Mouse (Mus musculus): Measurements from ENCODE around the gene Kdm6b. TPM values are rescaled to one million over a fixed set of nuclear protein-coding genes. Genes with fewer than 3 reads are reported as not detected.
"Not testable (repeated sequence)": the region's sequence is repeated elsewhere in the genome, so short reads cannot be mapped to it uniquely, and the experiment has no call there.

The Kdm6b gene
- polyA plus RNA-seq, 1 experiment from 2014 or later = 59.2 TPM

DNA sequence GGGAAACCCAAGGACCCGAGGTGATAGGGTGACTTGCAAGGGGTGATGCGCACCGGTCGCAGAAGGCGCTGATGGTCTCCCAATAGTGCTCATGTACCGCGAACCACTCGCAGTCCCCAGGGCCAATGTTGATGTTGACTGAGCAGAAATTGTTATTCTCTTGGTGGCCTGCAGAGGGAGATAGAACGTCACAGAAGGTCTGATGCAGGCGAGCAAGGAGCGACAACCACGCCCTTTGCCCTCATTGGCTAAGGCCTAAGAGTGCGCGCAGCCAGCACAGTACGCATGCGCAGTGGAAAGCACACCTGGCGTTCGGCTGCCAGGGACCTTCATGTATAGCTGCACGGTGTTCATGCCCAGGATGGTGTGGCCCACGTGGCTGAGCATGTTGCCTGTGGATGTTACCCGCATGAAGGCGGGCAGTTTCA, 12.3 kb downstream of the Kdm6b start:
- ATAC-seq = peak; percentile 79
- Histone ChIP-seq H3K27me3 (peaks cover 18% of the 10 kb centered on the region), H3K9ac (replicated peaks) (no peak overlapping the region), H3K4me3 (replicated peaks) (no peak overlapping the region), H3K9me3 (no peaks in the 10 kb centered on the region), H3K36me3 (peaks cover 74% of the 10 kb centered on the region), H3K4me2 (replicated peaks) (no peak overlapping the region), H3K4me1 (replicated peaks) (peaks cover 43% of the 10 kb centered on the region), H3K27ac (no peak overlapping the region)
- 15% methylated on average over 22 of the region's 22 CpGs for WGBS

DNA sequence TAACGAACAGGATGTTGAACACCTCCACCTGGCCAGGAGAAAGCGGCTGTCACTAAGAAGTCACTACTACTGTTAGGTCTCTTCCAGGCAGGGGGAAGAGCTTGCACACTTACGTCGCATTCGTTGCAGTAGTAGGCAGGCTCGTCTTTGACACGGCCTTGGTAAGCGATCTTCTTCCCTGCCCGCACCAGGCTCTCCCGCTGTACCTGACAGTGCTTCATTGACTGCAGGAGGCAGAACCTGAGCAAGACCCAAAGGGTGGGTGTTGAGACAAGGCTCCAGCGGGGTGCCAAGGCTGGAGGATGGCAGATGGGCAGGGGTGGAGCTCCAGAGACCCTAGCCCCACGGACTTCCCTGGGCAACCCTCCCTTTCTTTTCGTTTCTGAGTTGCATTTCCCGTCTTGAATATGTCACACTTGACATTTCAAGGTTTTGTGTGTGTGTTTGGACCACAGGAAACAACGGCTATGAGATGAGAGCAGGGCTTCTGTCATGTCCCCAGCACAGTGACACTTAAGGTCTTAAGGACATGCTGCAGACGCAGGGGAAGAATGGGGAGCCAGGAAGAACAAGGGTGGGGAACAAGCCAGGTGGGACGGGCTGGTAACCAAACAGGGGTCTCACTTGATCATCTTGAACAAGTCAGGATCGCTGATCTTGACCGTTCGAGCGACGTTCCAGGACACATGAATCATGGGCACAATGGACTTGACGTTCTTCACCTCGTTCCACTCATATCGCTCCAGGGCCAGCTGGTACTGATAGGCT, 13.2 kb downstream of the Kdm6b start:
- Histone ChIP-seq H3K36me3 (peaks cover 64% of the 10 kb centered on the region), H3K4me2 (replicated peaks) (no peak overlapping the region), H3K9me3 (no peaks in the 10 kb centered on the region), H3K4me3 (replicated peaks) (no peak overlapping the region), H3K4me1 (replicated peaks) (peaks cover 44% of the 10 kb centered on the region), H3K27ac (no peak overlapping the region), H3K27me3 (peaks cover 18% of the 10 kb centered on the region), H3K9ac (replicated peaks) (no peak overlapping the region; the same call in 1 of the 2 replicates)
- ATAC-seq = no peak
- WGBS = 78% methylated on average over 25 of the region's 25 CpGs

DNA sequence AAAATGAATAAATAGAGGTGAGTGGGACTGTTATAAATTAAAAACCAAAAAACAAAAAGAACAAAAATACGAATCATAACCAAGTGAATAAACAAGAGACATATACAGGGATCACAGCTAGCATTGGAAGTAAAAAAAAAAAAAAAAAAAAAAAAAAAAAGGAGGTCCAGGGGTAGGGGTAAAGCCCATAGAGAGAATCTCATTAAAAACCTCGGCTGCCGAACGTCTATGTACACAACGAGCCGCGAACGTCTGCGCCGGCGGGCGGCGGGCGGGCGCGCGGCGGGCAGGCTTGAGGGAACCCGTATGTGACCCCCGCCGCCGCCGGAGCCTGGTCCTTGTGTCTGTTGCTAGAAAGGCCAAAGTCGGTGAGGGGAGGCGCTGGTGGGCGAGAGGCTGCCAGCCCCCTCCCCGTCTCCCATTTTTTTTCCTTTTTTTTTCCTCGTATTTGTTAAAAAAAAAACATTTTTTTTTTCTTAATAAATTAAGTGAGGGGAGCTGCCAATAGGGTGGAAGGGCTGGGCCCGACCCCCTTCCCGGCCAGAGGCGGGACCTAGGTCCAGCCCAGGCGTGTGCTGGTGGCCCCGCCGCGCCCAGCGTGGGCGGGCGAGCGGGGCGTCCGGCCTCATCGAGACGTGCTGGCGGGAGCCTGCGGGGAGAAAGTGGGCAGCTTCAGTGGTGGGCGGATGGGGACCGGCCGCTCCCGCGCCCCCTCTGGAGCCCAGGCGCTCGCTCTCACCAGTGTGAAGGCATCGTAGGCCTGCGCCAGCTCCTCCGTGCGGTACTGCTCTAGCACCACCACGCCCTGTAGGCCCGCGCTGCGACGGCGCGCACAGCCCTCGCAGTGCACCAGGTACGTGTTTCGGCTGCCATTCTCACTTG, 14.0 kb downstream of the Kdm6b start:
- no peak for ATAC-seq
- peak overlapping the region; percentile 51 for H3K9ac ChIP-seq (replicated peaks)
- H3K27ac ChIP-seq = no peak overlapping the region
- H3K4me3 ChIP-seq (replicated peaks) = no peak overlapping the region
- H3K27me3 ChIP-seq = peaks cover 18% of the 10 kb centered on the region
- H3K4me1 ChIP-seq (replicated peaks) = peaks cover 47% of the 10 kb centered on the region
- peaks cover 56% of the 10 kb centered on the region for H3K36me3 ChIP-seq
- 14% methylated on average over 66 of the region's 66 CpGs for WGBS
- no peaks in the 10 kb centered on the region for H3K9me3 ChIP-seq
- peak overlapping the region; percentile 19; the same call in 1 of the 2 replicates for H3K4me2 ChIP-seq (replicated peaks)

DNA sequence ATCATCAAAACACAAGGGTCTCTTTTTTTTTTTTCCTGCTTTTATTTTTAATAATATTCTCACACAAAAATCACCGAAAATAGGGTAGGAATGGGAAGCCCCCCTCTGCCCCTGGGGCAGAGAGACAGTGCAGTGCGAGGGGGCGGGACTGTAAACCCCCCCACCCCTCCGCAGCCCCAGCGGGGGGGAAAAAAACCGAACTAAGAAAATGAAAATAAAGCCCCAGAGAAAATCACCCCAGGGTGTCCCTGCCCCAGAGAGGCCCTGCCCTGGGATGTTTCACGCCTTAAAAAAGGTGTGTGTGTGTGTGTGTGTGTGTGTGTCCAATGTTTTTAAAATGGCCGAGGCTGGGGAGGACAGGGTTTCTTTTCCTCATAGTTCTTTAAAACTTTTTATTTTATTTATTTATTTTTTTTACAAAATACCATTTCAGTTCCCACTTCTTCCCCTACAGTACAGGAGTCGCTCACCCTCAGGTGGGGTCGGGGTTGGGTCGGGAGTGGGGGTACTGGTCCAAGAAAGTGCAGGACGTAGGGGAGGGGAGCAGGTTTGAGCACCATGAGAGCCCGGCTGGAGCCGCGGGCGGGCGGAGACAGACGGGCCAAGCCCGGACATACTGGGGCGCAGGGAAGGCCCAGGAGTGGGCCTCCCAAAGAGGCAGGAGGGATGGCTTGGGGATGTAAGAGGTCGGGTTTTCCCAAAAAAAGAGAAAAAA, 14.8 kb downstream of the Kdm6b start:
- WGBS = 14% methylated on average over 21 of the region's 21 CpGs
- H3K9me3 ChIP-seq = no peaks in the 10 kb centered on the region
- peak overlapping the region; percentile 85 for H3K4me2 ChIP-seq (replicated peaks)
- ATAC-seq = no peak
- H3K36me3 ChIP-seq = peaks cover 48% of the 10 kb centered on the region
- H3K27ac ChIP-seq = peak overlapping the region; percentile 97; the same call in 1 of the 2 replicates
- peak overlapping the region; percentile 58 for H3K9ac ChIP-seq (replicated peaks)
- peaks cover 51% of the 10 kb centered on the region for H3K4me1 ChIP-seq (replicated peaks)
- H3K4me3 ChIP-seq (replicated peaks) = no peak overlapping the region
- H3K27me3 ChIP-seq = peaks cover 18% of the 10 kb centered on the region

DNA sequence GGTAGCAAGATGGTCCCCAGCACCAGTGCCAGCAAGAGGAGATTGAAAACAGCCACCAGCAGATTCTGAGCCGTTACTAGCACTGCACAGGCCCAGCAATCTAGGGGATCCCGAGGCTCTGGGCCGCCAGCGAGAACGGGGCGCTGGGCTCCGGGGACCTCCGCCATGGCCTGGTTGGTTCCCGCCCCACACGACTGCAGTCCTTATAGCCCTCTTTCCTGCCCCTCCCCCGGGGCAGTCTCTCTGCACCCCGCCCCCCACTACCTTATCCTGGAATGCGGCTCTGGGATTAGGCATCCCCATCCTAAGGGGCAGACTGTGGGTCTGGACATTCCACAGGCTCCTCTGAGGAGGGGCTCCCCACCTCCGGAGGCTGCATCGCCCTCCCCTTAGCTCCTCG, 15.4 kb downstream of the Kdm6b start, which contains the start of gene Tmem88:
Gene Tmem88, minus strand, starts transcription at position 176 of the 400 bp plus-strand sequence.
- Histone ChIP-seq H3K27ac (peak within 1 kb of the TSS; percentile 97), H3K9ac (replicated peaks) (peak within 1 kb of the TSS; percentile 83)
- 6% methylated on average over 16 of the region's 16 CpGs for WGBS

DNA sequence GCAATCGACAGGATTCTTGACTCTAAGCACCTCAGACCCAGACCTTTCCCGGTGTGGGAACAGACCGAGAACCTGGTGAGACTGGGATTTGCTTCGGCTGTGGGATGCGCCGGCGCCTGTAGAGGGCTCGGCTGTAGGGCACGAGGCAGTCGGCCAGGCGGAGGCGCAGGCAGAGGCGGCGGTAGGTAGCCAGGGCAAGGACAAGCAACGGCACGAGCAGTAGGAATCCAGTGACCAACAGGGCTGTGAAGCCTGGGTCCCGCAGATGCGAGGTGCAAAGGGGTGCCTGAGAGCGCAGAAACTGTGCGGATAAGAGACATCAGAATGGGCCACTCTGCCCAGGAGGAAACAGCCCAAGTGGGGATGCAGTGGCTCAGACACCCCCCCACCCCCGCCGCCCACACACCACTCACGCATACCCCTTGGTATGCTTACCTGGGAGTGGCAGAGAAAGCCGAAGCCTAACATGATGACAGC, 15.9 kb downstream of the Kdm6b start:
- peaks cover 18% of the 10 kb centered on the region for H3K27me3 ChIP-seq
- WGBS = 6% methylated on average over 24 of the region's 24 CpGs
- H3K27ac ChIP-seq = peak overlapping the region; percentile 97; the same call in 1 of the 2 replicates
- ATAC-seq = no peak
- peak overlapping the region; percentile 58 for H3K9ac ChIP-seq (replicated peaks)
- H3K4me1 ChIP-seq (replicated peaks) = peaks cover 51% of the 10 kb centered on the region
- peak overlapping the region; percentile 21 for H3K4me3 ChIP-seq (replicated peaks)
- H3K4me2 ChIP-seq (replicated peaks) = peak overlapping the region; percentile 85
- no peaks in the 10 kb centered on the region for H3K9me3 ChIP-seq
- H3K36me3 ChIP-seq = peaks cover 38% of the 10 kb centered on the region

More for the DNA sequence above, 15.4 kb downstream of the Kdm6b start, which contains the start of gene Tmem88:
- Histone ChIP-seq H3K4me2 (replicated peaks) (peak within 1 kb of the TSS; percentile 85), H3K4me3 (replicated peaks) (peak within 1 kb of the TSS; percentile 67), H3K27me3 (peaks cover 18% of the 10 kb centered on the region), H3K4me1 (replicated peaks) (peaks cover 51% of the 10 kb centered on the region), H3K36me3 (peaks cover 42% of the 10 kb centered on the region), H3K9me3 (no peaks in the 10 kb centered on the region)
- no peak for ATAC-seq

DNA sequence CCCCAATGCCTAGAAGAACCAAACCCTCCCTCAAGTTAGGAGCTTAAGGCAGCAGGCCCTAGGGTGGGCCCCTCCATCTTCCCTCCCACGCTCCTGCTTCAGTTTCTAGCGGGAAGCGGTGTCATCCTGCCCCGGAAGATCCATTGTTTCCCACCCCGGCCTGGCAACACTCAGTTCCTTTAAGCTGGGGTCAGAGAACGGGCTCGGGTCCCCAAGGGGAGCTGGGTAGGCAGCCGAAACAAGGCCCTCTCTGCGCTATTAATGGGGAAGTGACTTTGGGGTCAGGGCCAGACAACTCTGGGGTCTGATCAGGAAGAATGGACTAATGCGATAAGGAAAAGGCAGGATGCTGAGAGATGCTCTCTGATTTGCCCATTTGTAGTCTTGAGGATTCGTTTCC, 16.7 kb downstream of the Kdm6b start:
- peaks cover 36% of the 10 kb centered on the region for H3K36me3 ChIP-seq
- peak overlapping the region; percentile 85 for H3K4me2 ChIP-seq (replicated peaks)
- peak overlapping the region; percentile 83 for H3K9ac ChIP-seq (replicated peaks)
- H3K27ac ChIP-seq = peak overlapping the region; percentile 97
- no peak for ATAC-seq
- H3K4me3 ChIP-seq (replicated peaks) = peak overlapping the region; percentile 67
- H3K9me3 ChIP-seq = no peaks in the 10 kb centered on the region
- peaks cover 18% of the 10 kb centered on the region for H3K27me3 ChIP-seq
- 22% methylated on average over 11 of the region's 11 CpGs for WGBS
- H3K4me1 ChIP-seq (replicated peaks) = peaks cover 51% of the 10 kb centered on the region

DNA sequence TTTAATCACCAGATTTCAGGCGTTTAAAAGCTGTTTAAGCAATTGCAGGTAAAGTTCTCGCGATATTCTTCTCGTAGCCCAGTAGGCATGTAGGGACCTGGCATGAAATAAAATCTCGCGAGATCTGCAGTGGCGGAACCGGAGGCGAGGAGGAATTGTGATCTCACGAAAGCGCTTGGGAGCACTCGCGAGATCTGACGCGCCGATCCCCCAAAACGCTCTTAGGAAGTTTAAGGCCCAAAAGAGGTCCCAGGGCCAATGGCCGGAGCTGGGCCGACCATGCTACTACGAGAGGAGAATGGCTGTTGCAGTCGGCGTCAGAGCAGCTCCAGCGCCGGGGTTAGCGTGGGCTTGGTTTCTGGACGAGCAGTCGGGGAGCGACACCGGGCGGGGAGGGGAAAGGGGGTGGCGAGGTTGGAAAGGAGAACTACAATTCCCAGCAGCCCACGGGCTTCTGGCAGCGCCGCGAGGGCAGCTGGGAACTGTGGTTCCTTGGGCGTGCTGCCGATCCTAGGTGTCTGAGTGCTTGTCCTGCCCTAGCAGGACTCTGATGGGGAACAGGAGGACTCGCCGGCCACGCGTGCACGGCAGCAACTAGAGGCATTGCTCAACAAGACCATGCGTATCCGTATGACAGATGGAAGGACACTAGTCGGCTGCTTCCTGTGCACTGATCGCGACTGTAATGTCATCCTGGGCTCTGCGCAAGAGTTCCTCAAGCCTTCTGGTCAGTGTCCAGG, 17.7 kb downstream of the Kdm6b start:
- Histone ChIP-seq H3K36me3 (peaks cover 26% of the 10 kb centered on the region), H3K9ac (replicated peaks) (peak overlapping the region; percentile 83), H3K27me3 (peaks cover 15% of the 10 kb centered on the region), H3K4me1 (replicated peaks) (peaks cover 45% of the 10 kb centered on the region), H3K4me2 (replicated peaks) (peak overlapping the region; percentile 85), H3K9me3 (no peaks in the 10 kb centered on the region), H3K27ac (peak overlapping the region; percentile 97), H3K4me3 (replicated peaks) (peak overlapping the region; percentile 67)
- WGBS = 1% methylated on average over 48 of the region's 48 CpGs
- ATAC-seq = peak; percentile 87

DNA sequence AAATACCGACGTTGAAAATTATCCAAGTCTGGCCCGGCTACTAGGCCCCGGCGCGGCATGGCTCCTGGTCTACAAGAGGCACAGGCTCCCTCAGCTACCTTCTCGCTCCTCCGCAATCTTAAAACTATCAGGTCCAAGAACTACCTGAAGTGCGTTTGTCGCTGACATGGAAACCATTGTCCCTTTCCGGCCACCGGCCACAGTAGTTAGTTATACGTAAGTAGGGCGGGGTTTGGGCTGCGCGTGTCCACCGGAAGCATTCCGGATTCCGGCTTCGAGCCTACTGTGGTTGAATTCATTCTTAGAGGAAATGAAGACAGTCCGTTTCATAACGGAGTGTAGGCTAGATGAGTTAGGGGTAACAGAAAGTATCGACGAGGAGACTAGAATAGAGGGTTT, 18.2 kb downstream of the Kdm6b start, which contains the start of the genes Naa38 and Cyb5d1:
Gene Naa38, plus strand, starts transcription at position 253 of the 399 bp plus-strand sequence.
Gene Cyb5d1, minus strand, starts transcription at position 397 of the 399 bp plus-strand sequence.
- peak; percentile 75 for ATAC-seq
- H3K4me3 ChIP-seq (replicated peaks) = peak within 1 kb of the TSS; percentile 67
- H3K4me1 ChIP-seq (replicated peaks) = peaks cover 44% of the 10 kb centered on the region
- not testable (repeated sequence) for H3K27me3 ChIP-seq, H3K9me3 ChIP-seq
- peak within 1 kb of the TSS; percentile 83 for H3K9ac ChIP-seq (replicated peaks)
- whole genome bisulfite sequencing = under 1% methylated on average over 20 of the region's 24 CpGs
- H3K27ac ChIP-seq = peak within 1 kb of the TSS; percentile 97
- peak within 1 kb of the TSS; percentile 85 for H3K4me2 ChIP-seq (replicated peaks)
- peaks cover 20% of the 10 kb centered on the region for H3K36me3 ChIP-seq

DNA sequence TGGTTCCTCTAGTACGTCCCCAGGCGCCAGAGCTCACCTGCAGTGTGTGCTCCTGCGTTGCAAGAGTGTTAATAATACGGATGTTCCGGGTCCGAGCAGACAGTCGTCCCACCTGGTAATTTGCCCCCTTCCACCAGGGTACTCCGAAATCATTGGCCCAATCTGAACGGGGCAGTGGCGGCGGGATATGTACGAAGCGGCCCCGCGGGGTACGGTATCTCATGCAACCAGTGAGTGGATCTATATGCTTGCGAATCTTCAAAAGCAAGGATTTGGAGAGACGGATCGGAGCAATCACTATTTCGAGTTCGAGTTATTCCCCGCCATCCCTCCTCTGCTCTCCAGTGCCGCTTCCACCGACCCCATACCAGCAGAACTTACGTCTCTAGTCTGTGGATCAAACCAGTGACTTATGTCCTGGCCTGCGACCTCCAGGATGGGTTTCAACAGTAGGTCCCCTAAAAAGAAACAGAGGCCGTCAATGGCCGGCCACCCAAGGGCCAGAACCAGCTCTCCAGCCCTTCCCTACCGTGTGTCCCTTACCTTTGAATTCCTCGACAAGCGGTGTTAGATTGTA, 18.8 kb downstream of the Kdm6b start:
- peak overlapping the region; percentile 83 for H3K9ac ChIP-seq (replicated peaks)
- peak overlapping the region; percentile 76 for H3K4me2 ChIP-seq (replicated peaks)
- H3K4me1 ChIP-seq (replicated peaks) = peaks cover 40% of the 10 kb centered on the region
- H3K27me3 ChIP-seq, ATAC-seq, H3K9me3 ChIP-seq: not testable (repeated sequence)
- WGBS = 2% methylated on average over 31 of the region's 31 CpGs
- peak overlapping the region; percentile 67 for H3K4me3 ChIP-seq (replicated peaks)
- peaks cover 15% of the 10 kb centered on the region for H3K36me3 ChIP-seq
- peak overlapping the region; percentile 97 for H3K27ac ChIP-seq

Data from midbrain, embryonic 13.5 days (tissue).